Mouse (Mus musculus) testis, postnatal 10 days (tissue): ENCODE results near the gene Gpr146.

Experiments used
- DNase-seq: peaks from one replicate; pipeline ENCODE4 v3.0.0; 2021; ENCODE audit warnings: low spot score

Gpr146 gene

GRCm38 (mm10) chr5:139429818-139430341 is 52.4 kb downstream of the Gpr146 start:
- no peak for DNase-seq

DNA sequence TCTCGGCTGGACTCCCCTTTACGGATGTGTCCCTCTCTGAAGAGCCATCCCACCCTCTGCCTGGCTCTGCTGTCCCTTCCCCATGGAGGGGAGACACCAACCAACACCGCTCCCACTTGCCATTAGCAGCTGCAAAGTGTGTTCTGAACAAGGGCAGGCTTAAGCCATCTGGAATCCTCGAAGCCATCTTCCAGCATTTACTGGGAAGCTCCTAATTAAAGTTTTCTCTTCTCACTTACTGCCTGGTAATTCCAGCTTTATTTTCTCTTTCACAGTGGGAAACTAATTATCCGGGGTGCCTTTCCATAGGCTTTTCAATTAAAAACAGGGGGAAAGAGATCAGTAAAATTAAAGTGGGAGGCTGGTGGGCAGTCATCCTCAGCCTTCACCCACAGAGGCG is 54.8 kb downstream of the Gpr146 start:
- no peak for DNase-seq

GRCm38 (mm10) chr5:139432747-139433508 is 55.4 kb downstream of the Gpr146 start:
- DNase-seq = no peak

- DNase-seq = no peak
These were observed 56.5 kb downstream of the Gpr146 start for GRCm38 (mm10) chr5:139433842-139434568.

DNA sequence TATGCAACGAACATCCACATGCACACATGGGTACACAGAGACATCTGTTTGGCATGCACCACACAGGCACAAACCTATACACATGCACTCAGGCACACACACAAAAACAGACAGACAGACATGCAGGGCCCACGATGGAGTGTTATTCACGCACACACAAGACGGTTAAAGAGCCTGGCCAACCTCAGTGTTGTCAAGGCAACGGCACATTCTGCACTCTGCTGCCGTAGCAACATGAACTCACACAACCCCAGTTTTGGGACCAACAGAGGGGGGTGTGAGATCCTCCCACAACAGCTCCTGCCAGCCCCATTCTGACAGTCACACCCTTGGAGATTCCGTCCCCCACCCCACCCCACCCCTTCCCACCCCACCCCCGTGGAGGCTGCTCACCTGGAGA is 57.4 kb downstream of the Gpr146 start:
- DNase-seq = no peak

DNA sequence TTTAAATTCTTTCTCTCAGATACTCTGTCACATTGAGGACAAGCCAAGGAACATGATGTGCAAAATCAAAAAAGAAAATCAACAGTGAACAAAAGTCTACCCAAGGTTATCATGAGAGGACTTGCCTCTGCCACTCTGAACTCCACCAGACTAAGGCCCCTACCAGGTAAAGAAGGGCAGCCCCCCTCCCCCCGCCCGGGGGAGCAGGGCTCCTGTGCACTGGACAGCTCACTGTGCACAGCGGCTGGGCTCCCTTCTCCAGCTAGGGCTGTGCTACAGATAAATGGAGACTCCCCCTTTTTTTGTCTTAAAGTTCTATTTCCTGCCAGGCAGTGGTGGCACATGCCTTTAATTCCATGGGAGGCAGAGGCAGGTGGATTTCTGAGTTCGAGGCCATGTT is 60.3 kb downstream of the Gpr146 start:
- DNase-seq = peak; percentile 64

DNA sequence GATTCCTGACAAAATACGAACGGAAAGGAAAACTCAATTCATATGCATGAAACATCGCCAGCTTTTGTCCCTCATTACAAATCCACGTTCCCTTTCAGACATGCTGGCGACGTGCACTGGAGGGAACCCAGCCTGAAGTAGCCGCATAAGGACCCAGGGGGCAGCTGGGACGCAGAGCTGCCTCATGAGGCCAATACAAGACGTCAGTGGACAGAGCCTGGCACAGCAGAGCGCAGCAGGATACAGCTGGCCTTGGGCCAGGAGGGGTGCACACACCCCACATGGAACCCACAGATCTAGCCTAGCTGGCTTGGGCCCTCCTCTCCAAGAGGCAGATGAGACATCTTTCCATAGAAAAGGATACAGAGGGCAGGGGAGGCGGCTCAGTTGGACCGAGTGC is 60.9 kb downstream of the Gpr146 start:
- no peak for DNase-seq

- DNase-seq = no peak
These were observed 63.0 kb downstream of the Gpr146 start for GRCm38 (mm10) chr5:139440451-139440850.

DNA sequence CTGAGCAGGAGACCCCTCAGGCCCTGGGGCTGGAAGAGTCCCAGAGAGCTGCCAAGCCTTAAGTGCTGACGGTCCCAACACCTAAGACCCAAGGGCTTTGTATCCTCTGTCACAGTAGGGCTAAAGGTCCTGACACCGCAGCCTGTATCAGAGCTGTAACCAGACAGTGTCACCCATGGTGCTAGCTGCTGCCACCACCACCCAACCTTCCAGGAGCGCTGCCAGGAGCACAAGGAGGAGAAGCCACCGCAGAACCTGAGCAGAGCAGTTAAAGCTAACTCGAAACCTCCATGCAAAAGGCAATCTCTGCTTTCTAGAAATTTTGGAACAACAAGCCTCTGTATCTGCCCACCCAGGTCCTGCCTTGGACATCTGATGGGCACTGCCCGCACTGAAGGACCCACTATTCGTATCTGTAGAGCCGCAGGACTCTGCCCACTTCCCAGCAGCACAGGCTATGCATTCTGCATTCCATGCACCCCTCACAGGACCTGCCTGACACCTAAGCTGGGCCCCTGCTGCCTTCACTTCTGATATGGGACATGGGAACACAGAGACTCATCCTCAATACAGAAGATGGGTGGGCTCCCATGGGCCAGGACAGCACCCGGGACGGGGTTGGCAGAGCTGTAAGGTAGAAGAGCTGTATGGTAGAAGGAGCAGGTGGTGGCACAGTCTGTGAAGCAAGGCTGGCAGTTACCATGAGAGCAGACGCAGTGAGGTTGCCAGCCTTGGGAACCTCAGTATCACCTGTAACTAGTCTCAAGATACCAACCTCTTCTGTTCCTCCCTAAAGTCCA is 63.6 kb downstream of the Gpr146 start:
- no peak for DNase-seq

DNA sequence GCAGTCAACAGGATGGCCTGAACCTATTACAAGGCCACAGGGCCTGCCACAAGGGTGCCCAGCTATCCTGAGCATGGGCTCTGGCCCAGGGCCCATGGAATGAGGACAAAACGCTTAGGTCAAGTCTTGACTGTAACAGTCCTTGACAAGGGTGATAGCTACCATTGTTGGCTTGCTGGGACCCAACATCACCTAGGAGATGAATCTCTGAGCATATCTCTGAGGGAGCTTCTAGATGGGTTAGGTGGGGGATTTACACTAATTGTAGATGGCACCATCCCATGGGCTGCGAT is 64.2 kb downstream of the Gpr146 start:
- DNase-seq = no peak

GRCm38 (mm10) chr5:139442428-139442827 is 64.9 kb downstream of the Gpr146 start:
- no peak for DNase-seq

GRCm38 (mm10) chr5:139442962-139443361 is 65.5 kb downstream of the Gpr146 start:
- DNase-seq = no peak

DNA sequence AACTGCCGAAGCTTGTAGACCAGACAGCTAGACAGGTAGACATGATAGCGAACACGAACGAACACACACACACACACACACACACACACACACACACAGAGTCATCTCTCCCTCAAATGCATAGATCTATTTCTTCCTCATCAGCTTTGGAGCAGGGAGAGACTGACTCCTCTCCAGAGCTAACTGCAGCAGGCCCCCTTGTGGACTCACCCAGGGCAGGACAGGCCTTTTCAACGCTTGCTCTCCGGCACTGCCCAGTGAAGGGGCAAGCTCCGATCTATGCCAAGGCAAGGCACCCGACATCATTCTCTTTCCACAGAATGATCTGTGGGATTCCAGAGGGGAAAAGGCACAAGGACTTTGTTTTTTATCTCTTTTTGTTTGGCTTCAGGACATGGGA is 67.8 kb downstream of the Gpr146 start:
- DNase-seq = peak; percentile 67
